Mouse (Mus musculus) testis, adult 2 months (tissue): ENCODE measurements around the gene Tmem51.

Experiments
- CTCF ChIP-seq: fragments of 200-500 bp; IDR thresholded peaks from 2 replicates; pipeline ENCODE4 v1.5.1; 2012; ENCODE audit warnings: low read depth, mild to moderate bottlenecking, inconsistent platforms, low read length, moderate library complexity; ENCODE audit not compliant: control insufficient read depth, insufficient read depth, insufficient replicate concordance
- POLR2A ChIP-seq: fragments of 200-500 bp; IDR thresholded peaks from 2 replicates; pipeline ENCODE4 v1.6.1; 2012; ENCODE audit warnings: low read depth, mild to moderate bottlenecking, inconsistent platforms, low read length, moderate library complexity; ENCODE audit not compliant: control insufficient read depth

DNA sequence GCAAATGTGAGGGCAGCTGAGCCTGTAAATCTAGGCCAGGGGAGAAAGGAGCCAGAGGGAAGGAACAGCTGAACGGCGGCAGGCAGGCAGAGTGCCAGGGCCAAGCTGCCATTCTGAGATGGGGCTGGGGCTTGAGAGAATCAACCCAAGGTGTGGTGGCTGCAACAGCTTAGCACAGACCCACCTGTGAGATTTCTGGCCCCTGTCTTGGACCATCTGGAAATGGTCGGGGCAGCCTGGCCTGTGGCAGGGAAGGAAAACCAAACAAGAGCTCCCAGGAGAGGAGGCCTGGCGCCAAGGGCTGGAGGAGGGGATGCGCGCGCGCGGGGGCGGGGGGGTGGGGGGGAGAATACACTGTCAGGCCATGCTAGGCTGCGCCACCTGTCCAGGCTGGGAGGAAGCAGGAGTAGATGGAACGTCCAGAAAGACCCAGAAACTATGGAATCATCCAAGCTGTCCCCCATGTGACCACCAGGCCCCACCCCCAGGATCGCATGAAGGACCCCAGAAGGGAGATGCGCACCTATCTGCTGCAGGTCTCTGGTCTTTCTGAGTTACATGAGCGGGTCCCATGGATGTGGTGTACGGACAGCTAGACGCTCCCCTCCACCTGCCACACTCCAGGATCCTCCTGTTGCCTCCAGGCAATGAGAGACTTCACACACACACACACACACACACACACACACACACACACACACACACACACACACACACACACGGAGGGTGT, 3.0 kb downstream of the Tmem51 start:
- TF ChIP-seq CTCF (no peak), POLR2A (no peak)
